Mouse (Mus musculus): Measurements from ENCODE around the gene Ybx2. TPM values are rescaled to one million over a fixed set of nuclear protein-coding genes. Genes with fewer than 3 reads are reported as not detected.
A peak's percentile ranks its signal among the peaks of the same experiment; 100 is the strongest.

Ybx2 gene
- polyA plus RNA-seq, 1 experiment from 2014 or later, result 4.6 TPM

DNA sequence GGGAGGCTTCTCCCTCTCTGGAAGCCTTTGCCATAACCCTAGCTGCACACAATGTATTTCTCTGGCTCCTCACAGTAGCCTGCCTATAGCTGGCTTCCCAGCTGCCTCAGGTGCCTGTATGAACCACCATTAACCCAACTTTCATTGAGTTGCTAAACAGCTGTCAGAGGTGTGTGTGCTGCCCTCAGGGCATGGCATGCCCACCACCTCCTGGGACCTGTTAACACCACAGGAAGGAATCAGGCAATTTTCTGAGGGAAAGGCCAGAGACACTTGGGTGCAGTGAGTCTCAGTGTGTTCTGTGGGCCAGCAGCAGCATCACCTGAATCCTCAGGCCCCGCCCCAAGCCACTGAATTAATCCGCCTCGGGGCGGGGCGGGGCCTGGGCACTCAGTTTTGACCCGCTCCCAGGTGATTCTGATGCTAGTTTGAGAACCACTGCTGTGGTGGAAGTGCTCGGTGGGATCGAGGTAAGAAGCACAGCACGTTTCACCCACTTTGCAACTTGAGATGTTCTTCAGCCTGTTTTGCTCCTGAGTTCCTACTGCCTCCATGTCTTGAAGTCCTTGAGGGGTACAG is 2.9 kb downstream of the Ybx2 start:
- ATAC-seq (ENCODE audit: insufficient number of reproducible peaks, low FRiP score, low TSS enrichment, low read depth), result no peak
- 24% methylated on average over 9 of the region's 9 CpGs for WGBS
- H3K4me3 ChIP-seq, result no peak overlapping the region
- no peak overlapping the region for H3K27ac ChIP-seq
- peaks cover 12% of the 10 kb centered on the region for H3K36me3 ChIP-seq
- H3K4me2 ChIP-seq, result no peak overlapping the region
- no peaks in the 10 kb centered on the region for H3K9me3 ChIP-seq
- no peak overlapping the region for H3K9ac ChIP-seq
- peaks cover 10% of the 10 kb centered on the region; the same call in 1 of the 2 replicates for H3K27me3 ChIP-seq
- peaks cover 48% of the 10 kb centered on the region for H3K4me1 ChIP-seq

GRCm38 (mm10) chr11:69939181-69939580 is 3.6 kb downstream of the Ybx2 start:
- ATAC-seq (ENCODE audit: insufficient number of reproducible peaks, low FRiP score, low TSS enrichment, low read depth), result no peak
- no peak overlapping the region for H3K9ac ChIP-seq
- H3K4me2 ChIP-seq, result no peak overlapping the region
- H3K36me3 ChIP-seq, result peaks cover 17% of the 10 kb centered on the region
- no peak overlapping the region for H3K27ac ChIP-seq
- no peaks in the 10 kb centered on the region for H3K9me3 ChIP-seq
- peaks cover 10% of the 10 kb centered on the region; the same call in 1 of the 2 replicates for H3K27me3 ChIP-seq
- no peak overlapping the region for H3K4me3 ChIP-seq
- WGBS, result 57% methylated on average over 5 of the region's 5 CpGs
- H3K4me1 ChIP-seq, result peaks cover 44% of the 10 kb centered on the region

- Histone ChIP-seq H3K36me3 (peaks cover 22% of the 10 kb centered on the region), H3K9me3 (no peaks in the 10 kb centered on the region), H3K27ac (no peak overlapping the region), H3K4me1 (peaks cover 40% of the 10 kb centered on the region), H3K4me3 (no peak overlapping the region), H3K27me3 (peaks cover 10% of the 10 kb centered on the region; the same call in 1 of the 2 replicates), H3K9ac (no peak overlapping the region), H3K4me2 (no peak overlapping the region)
- ATAC-seq (ENCODE audit: insufficient number of reproducible peaks, low FRiP score, low TSS enrichment, low read depth), result no peak
- whole genome bisulfite sequencing, result 94% methylated on average over 17 of the region's 17 CpGs
Observed at GRCm38 (mm10) chr11:69939731-69940130, 4.1 kb downstream of the Ybx2 start.

DNA sequence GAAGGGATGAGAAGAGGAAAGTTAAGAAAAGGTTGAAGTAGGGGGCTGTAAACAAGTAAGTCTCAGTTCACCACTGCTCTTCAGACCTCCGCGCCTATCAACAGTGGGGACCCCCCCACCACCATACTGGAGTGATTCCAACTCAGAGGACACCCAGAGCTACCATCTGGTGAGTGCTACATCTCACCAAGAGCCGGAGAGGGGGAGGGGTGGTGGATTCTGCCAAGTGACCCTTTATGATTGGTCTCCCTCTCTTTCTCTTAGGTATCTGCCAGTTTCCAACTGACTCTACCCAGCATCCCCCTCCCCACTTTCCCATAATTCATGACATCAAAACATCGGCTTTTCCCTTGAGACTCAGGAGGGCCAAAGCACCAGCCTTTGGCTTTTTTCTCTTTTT is 5.4 kb downstream of the Ybx2 start:
- H3K36me3 ChIP-seq, result peaks cover 30% of the 10 kb centered on the region
- no peak overlapping the region for H3K9ac ChIP-seq
- ATAC-seq (ENCODE audit: insufficient number of reproducible peaks, low FRiP score, low TSS enrichment, low read depth), result no peak
- H3K4me2 ChIP-seq, result no peak overlapping the region
- peaks cover 32% of the 10 kb centered on the region for H3K4me1 ChIP-seq
- H3K4me3 ChIP-seq, result no peak overlapping the region
- peaks cover 6% of the 10 kb centered on the region; the same call in 1 of the 2 replicates for H3K27me3 ChIP-seq
- WGBS, result 81% methylated on average over 4 of the region's 4 CpGs
- no peaks in the 10 kb centered on the region for H3K9me3 ChIP-seq
- no peak overlapping the region for H3K27ac ChIP-seq

DNA sequence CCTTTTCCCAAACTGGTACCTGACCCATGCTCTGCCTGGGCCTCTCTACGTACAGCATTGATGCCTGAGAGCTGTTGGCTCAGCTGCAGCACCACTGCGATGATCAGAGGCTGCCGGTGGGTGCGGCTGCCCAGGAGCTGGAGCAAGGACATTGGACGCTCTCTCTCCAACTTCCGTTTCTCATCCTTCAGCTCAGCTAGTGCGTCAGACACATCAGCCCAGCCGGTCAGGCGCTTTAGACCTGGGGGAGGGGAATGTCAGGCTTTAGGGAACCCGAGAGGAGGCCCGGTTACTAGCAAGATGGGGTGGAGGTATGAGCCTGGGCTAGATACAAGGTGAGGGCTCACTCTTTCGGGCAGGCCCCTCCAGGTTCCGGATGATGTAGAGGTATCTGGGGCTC is 9.6 kb downstream of the Ybx2 start:
- Histone ChIP-seq H3K4me2 (no peak overlapping the region), H3K4me3 (no peak overlapping the region), H3K4me1 (peaks cover 27% of the 10 kb centered on the region), H3K36me3 (peaks cover 30% of the 10 kb centered on the region), H3K9ac (no peak overlapping the region), H3K27me3 (no peaks in the 10 kb centered on the region), H3K9me3 (no peaks in the 10 kb centered on the region), H3K27ac (no peak overlapping the region)
- WGBS, result 79% methylated on average over 13 of the region's 13 CpGs
- no peak for ATAC-seq (ENCODE audit: insufficient number of reproducible peaks, low FRiP score, low TSS enrichment, low read depth)

- 86% methylated on average over 18 of the region's 18 CpGs for WGBS
- peaks cover 27% of the 10 kb centered on the region for H3K4me1 ChIP-seq
- H3K4me3 ChIP-seq, result 0 out of 2 replicates have a peak overlapping the region, but pooled peaks have one; percentile 56
- H3K27ac ChIP-seq, result no peak overlapping the region
- no peaks in the 10 kb centered on the region for H3K9me3 ChIP-seq
- H3K27me3 ChIP-seq, result no peaks in the 10 kb centered on the region
- ATAC-seq (ENCODE audit: insufficient number of reproducible peaks, low FRiP score, low TSS enrichment, low read depth), result no peak
- H3K36me3 ChIP-seq, result peaks cover 30% of the 10 kb centered on the region
- peak overlapping the region; percentile 70 for H3K4me2 ChIP-seq
- no peak overlapping the region for H3K9ac ChIP-seq
Observed at GRCm38 (mm10) chr11:69945997-69946891, 10.6 kb downstream of the Ybx2 start.

DNA sequence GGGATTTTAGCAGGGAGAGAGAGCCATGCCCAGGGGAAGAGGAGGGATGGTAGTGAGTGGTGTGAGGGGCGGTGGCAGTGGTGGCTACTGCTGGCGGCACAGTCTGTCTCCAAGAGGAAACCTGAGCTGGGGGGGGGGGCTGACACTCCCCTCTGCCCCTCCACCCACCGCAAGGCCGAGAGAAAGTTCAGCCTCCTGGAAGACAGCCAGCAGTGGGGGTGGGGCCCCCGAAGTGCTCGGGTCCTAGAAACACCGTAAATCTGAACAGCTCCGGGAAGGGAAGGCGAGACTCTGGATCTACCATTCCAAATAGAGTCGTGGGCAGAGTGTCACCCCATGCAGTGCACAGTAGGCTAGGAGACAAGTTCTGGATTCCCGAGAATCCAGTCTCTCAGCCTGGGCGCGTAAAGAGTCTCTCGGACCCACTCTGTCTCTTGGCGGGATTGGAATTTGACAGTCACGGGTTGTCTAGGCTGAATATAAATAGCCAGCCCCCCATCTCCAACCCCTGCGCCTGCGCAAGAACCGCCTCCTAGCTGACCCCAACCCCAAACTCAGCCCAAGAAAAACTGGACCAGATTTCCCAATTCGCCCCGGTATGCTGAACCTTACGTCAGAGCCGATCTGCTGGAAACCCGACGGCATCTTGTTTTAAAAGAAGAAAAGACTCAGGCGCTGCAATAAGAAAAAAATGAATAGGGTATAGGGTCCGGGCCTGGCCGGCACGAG is 11.9 kb downstream of the Ybx2 start:
- Histone ChIP-seq H3K27me3 (no peaks in the 10 kb centered on the region), H3K27ac (peak overlapping the region; percentile 86), H3K4me3 (peak overlapping the region; percentile 56), H3K4me2 (peak overlapping the region; percentile 70), H3K4me1 (peaks cover 27% of the 10 kb centered on the region), H3K36me3 (peaks cover 28% of the 10 kb centered on the region), H3K9me3 (no peaks in the 10 kb centered on the region), H3K9ac (peak overlapping the region; percentile 29; the same call in 1 of the 2 replicates)
- peak; percentile 43; the same call in 1 of the 2 replicates for ATAC-seq (ENCODE audit: insufficient number of reproducible peaks, low FRiP score, low TSS enrichment, low read depth)
- WGBS, result 3% methylated on average over 28 of the region's 29 CpGs

DNA sequence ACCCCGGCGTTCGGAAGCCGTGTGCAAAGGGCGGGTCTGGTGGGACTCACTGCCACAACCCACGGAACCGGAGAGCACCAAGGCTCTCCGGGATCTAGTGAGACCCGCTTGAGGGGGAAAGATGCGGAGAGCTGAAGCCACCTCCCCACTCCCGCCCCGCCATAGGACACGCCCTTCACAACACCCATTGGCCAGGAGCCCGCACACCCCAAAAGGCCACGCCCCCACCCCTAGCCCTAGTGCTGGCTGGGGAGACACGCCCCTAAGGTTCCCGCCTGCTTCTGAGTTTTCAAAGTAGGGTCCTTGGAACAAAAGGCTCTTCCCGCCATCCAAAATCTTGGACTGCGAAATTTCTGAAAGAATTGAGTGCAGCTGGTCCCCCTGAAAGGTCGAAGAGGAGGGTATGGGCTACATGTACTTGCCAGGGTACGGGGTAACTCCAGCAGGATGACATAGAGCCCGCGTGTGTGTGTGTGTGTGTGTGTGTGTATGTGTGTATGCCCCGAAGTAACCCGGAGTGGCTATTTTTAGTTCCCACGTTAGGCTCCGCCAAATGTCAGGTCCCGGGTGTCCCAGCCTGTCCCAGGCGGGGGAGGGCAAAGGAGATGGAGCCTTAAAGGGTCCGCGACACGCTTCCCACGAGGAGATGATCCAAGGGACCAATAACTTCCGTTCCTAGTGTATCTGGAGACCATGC is 12.6 kb downstream of the Ybx2 start, which contains the start of gene Slc2a4:
TSS of gene Slc2a4 (minus strand) at position 123 of the 697 bp plus-strand sequence.
- no peaks in the 10 kb centered on the region for H3K9me3 ChIP-seq
- peak within 1 kb of the TSS; percentile 70 for H3K4me2 ChIP-seq
- H3K4me3 ChIP-seq, result peak within 1 kb of the TSS; percentile 56
- H3K9ac ChIP-seq, result peak within 1 kb of the TSS; percentile 29; the same call in 1 of the 2 replicates
- H3K27me3 ChIP-seq, result no peaks in the 10 kb centered on the region
- H3K27ac ChIP-seq, result peak within 1 kb of the TSS; percentile 86
- peaks cover 21% of the 10 kb centered on the region for H3K36me3 ChIP-seq
- ATAC-seq (ENCODE audit: insufficient number of reproducible peaks, low FRiP score, low TSS enrichment, low read depth), result peak; percentile 90
- under 1% methylated on average over 33 of the region's 34 CpGs for WGBS
- H3K4me1 ChIP-seq, result peaks cover 27% of the 10 kb centered on the region

- peak; percentile 45 for ATAC-seq (ENCODE audit: insufficient number of reproducible peaks, low FRiP score, low TSS enrichment, low read depth)
- no peaks in the 10 kb centered on the region for H3K9me3 ChIP-seq
- peaks cover 18% of the 10 kb centered on the region for H3K36me3 ChIP-seq
- H3K4me3 ChIP-seq, result peak overlapping the region; percentile 56
- peak overlapping the region; percentile 70 for H3K4me2 ChIP-seq
- H3K27ac ChIP-seq, result peak overlapping the region; percentile 86
- 1% methylated on average over 14 of the region's 14 CpGs for WGBS
- no peaks in the 10 kb centered on the region for H3K27me3 ChIP-seq
- peaks cover 27% of the 10 kb centered on the region for H3K4me1 ChIP-seq
- H3K9ac ChIP-seq, result peak overlapping the region; percentile 27; the same call in 1 of the 2 replicates
Observed at GRCm38 (mm10) chr11:69948763-69949150, 13.2 kb downstream of the Ybx2 start.

DNA sequence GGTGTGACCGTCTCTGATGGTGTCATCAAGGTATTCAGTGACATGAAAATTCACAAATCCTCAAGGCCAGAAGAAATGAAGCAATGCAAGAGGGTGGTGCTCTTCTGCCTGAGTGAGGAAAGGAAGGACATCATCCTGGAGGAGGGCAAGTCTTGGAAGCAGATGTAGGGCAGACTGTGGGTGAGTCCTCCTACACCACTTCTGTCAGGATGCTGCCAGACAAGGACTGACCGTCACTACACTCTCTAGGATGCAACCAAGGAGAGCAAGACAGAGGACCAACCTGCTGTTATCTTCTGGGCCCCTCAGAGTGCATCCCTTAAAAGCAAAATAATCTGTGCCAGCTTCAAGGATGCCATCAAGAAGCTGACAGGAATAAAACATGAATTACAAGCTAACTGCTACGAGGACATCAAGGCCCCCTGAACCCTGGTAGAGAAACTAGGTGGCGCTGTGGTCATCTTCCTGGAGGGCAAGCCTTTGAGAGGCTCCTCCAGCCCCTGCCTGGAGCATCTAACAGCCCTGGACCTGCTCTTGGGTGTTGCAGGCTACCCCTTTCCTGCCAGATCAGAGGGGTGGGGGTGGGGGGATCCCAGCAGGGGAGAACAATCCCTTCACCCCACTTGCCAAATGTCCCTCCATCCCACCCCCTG is 15.3 kb downstream of the Ybx2 start:
- WGBS, result 37% methylated on average over 4 of the region's 4 CpGs
- Histone ChIP-seq H3K9me3 (no peaks in the 10 kb centered on the region), H3K4me1 (peaks cover 27% of the 10 kb centered on the region), H3K4me2 (no peak overlapping the region), H3K4me3 (no peak overlapping the region), H3K9ac (no peak overlapping the region), H3K36me3 (no peaks in the 10 kb centered on the region), H3K27ac (no peak overlapping the region), H3K27me3 (no peaks in the 10 kb centered on the region)
- no peak for ATAC-seq (ENCODE audit: insufficient number of reproducible peaks, low FRiP score, low TSS enrichment, low read depth)

- WGBS, result 37% methylated on average over 1 of the region's 1 CpGs
- Histone ChIP-seq H3K9me3 (no peaks in the 10 kb centered on the region), H3K27ac (no peak overlapping the region), H3K9ac (no peak overlapping the region), H3K36me3 (no peaks in the 10 kb centered on the region), H3K4me3 (no peak overlapping the region), H3K27me3 (no peaks in the 10 kb centered on the region), H3K4me1 (peaks cover 14% of the 10 kb centered on the region), H3K4me2 (no peak overlapping the region)
- ATAC-seq (ENCODE audit: insufficient number of reproducible peaks, low FRiP score, low TSS enrichment, low read depth), result no peak
Observed at GRCm38 (mm10) chr11:69952274-69952673, 16.7 kb downstream of the Ybx2 start.
